Mouse (Mus musculus) myocyte (in vitro differentiated cells): ENCODE data around the gene Ttll5.

Source experiments
- E2F4 ChIP-seq: IDR thresholded peaks from one replicate; pipeline ENCODE4 v1.6.1; 2011; ENCODE audit warnings: mild to moderate bottlenecking, control low read depth, moderate library complexity; ENCODE audit not compliant: insufficient read depth
- MAX ChIP-seq: IDR thresholded peaks from one replicate; pipeline ENCODE4 v1.6.1; 2011; ENCODE audit warnings: low read depth, mild to moderate bottlenecking, control low read depth
- MYOD1 ChIP-seq, 3 experiments: IDR thresholded peaks; one replicate each; pipeline ENCODE4 v1.6.1; 2011; ENCODE audit warnings: control low read depth in 2 of 3, low read depth in 2 of 3, mild to moderate bottlenecking in 2 of 3, moderate library complexity in 1 of 3; ENCODE audit not compliant: insufficient read length in 2 of 3, control insufficient read depth in 1 of 3
- MYOG ChIP-seq, 3 experiments: IDR thresholded peaks; one replicate each; pipeline ENCODE4 v1.6.1; 2011; ENCODE audit warnings: control low read depth in 2 of 3, low read depth in 2 of 3, mild to moderate bottlenecking in 2 of 3; ENCODE audit not compliant: insufficient read length in 2 of 3, control insufficient read depth in 1 of 3, insufficient read depth in 1 of 3
- POLR2A ChIP-seq: IDR thresholded peaks from one replicate; pipeline ENCODE4 v1.6.1; 2011; ENCODE audit warnings: low read depth, mild to moderate bottlenecking, control low read depth, moderate library complexity; ENCODE audit not compliant: insufficient read length
- POLR2AphosphoS2 ChIP-seq: IDR thresholded peaks from one replicate; pipeline ENCODE4 v1.6.1; 2011; ENCODE audit warnings: low read depth, control low read depth; ENCODE audit not compliant: insufficient read length
- TCF12 ChIP-seq: IDR thresholded peaks from one replicate; pipeline ENCODE4 v1.6.1; 2011; ENCODE audit warnings: mild to moderate bottlenecking, control low read depth; ENCODE audit not compliant: poor library complexity, insufficient read depth, severe bottlenecking
- TCF3 ChIP-seq: IDR thresholded peaks from one replicate; pipeline ENCODE4 v1.6.1; 2011; ENCODE audit warnings: low read depth, control low read depth; ENCODE audit not compliant: insufficient read length
- USF1 ChIP-seq: IDR thresholded peaks from one replicate; pipeline ENCODE4 v1.6.1; 2011; ENCODE audit warnings: low read depth, mild to moderate bottlenecking, control low read depth, moderate library complexity

GRCm38 (mm10) chr12:85926897-85927296 is 102.4 kb downstream of the Ttll5 start:
- no peak for TF ChIP-seq POLR2AphosphoS2
- TF ChIP-seq POLR2A = no peak
- TF ChIP-seq MAX = no peak
- no peak for TF ChIP-seq TCF12
- no peak for TF ChIP-seq MYOD1 (IDR thresholded peaks at IDR 0.05; ENCODE audit: control insufficient read depth in 1 of 3, insufficient read length in 2 of 3, low read depth in 2 of 3)
- no peak for TF ChIP-seq USF1
- TF ChIP-seq TCF3 = no peak
- TF ChIP-seq MYOG (IDR thresholded peaks at IDR 0.05; ENCODE audit: control insufficient read depth in 1 of 3, insufficient read depth in 1 of 3, insufficient read length in 2 of 3, low read depth in 2 of 3) = no peak
- no peak for TF ChIP-seq E2F4
